Mouse (Mus musculus) liver, embryonic 14.5 days (tissue): ENCODE measurements around the gene Heatr5b.

Source experiments
- CTCF ChIP-seq: IDR thresholded peaks from 2 replicates; pipeline ENCODE4 v1.5.1; 2016; ENCODE audit warnings: antibody characterized with exemption, low read depth, control low read depth
- EP300 ChIP-seq: IDR thresholded peaks from 2 replicates; pipeline ENCODE4 v1.6.1; 2016; ENCODE audit warnings: antibody characterized with exemption, low read depth

DNA sequence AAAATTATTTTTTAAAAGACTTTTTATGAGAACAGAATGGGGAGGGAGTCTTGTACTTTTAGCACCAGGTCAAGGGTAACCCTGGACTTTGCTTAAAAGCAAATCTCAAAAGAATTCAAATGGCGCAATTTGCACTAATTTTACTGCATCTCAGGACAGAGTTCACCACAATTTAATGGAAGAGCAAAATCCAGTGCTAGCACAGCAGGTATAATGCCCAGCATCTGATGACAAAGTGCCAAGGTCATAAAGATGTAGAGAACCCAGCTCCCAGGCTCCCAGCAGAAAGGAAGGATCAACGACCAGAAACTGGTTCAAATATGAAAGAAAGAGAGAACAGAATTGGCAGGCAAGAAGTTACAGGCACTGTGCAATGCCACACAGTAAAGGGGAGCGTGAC, 43.0 kb downstream of the Heatr5b start:
- TF ChIP-seq CTCF, result no peak
- no peak for TF ChIP-seq EP300
